Mouse (Mus musculus) CD4-positive naive resting alpha-beta T cell, adult 57 days (primary cell): Measurements from ENCODE around the gene Ces2a. TPM values are rescaled to one million over a fixed set of nuclear protein-coding genes. Genes with fewer than 3 reads are reported as not detected.

ENCODE experiments used
- total RNA-seq: library from RNA; stranded (reverse); gene quantifications from one replicate; pipeline ENCODE4 v1.2.4, GENCODE M21; 2023

Gene Ces2a
- total RNA-seq, result not detected

DNA sequence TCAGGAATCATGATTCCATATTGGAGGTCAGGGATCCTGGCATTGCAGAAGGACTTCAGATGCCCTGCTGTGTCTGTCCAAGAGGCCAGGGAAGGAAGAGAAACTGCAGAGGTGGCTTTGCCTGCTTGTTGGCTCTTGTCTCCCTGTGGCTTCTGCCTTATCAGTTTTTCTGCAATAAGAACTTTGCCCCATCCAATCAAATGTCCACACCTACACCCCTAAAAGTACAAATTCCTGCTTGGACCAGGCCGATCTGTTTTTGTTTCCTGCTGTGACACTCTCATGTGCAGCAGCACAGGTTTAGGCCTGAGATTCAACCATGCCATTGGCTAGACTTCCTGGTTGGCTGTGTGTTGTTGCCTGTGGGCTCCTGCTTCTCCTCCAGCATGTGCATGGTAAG lies at the start of gene Ces2a:
Gene Ces2a, plus strand, starts transcription at position 251 of the 400 bp plus-strand sequence.

Other genes starting within 250 kb of the Ces2a start
- gene Terb1, start 224.1 kb upstream of the Ces2a start, total RNA-seq, result 0.21 TPM
- 44.5 TPM for gene Nae1, start 199.4 kb upstream of the Ces2a start, total RNA-seq
- 1.5 TPM for gene Car7, start 199.3 kb upstream of the Ces2a start, total RNA-seq
- gene Pdp2, start 142.6 kb upstream of the Ces2a start, total RNA-seq, result 10.8 TPM
- not detected for gene Cdh16, start 109.6 kb upstream of the Ces2a start, total RNA-seq
- gene Rrad, start 102.7 kb upstream of the Ces2a start, total RNA-seq, result 36.6 TPM
- 27.4 TPM for gene Ciao2b, start 92.0 kb upstream of the Ces2a start, total RNA-seq
- not detected for gene Ces2b, start 97.6 kb downstream of the Ces2a start, total RNA-seq
- gene Ces2c, start 113.1 kb downstream of the Ces2a start, total RNA-seq, result 0.38 TPM
- gene Ces2e, start 192.3 kb downstream of the Ces2a start, total RNA-seq, result not detected
- not detected for gene Ces2f, start 213.4 kb downstream of the Ces2a start, total RNA-seq
- gene Ces2g, start 227.7 kb downstream of the Ces2a start, total RNA-seq, result 0.65 TPM